8 mouse cellular contexts compared by ENCODE assay signal in the genomic region with DNA sequence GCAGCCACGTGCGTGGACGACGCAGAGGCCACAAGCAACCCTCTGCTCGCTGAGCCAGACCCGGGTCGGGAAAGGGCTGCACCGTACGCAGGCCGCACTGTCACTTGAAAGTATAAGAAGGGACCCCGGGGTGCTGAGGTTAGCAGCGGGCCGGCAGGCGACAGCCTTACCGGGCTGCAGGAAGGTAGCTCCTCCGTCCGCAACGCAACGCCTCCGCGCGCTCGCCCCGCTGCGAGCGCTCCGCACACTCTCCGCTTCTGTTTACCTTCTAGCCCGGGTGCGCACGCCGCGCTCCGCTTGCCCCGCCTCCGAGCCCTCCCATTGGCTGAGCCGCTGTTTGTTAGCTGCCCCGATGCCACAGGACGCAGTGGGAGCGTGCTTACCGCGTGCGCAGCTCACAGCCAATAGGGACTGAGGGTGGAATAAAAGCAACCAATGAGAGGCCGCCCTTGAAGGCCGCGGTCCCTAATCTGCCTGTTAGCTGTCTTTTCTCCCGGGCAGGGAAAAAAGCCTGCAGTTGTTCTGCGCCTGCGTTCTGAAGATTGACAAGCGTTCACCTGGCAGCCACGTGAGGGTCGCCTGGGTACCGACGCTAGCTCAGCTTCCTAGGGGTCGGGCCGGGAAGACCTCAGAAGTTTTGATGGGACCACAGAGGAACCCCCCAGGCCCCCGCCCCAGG. TPM values are rescaled to one million over a fixed set of nuclear protein-coding genes. Genes with fewer than 3 reads are reported as not detected.
DNase-seq lines count a peak whose midpoint lies in the region; ATAC-seq lines count a peak whose summit lies in the region.

No protein-coding gene starts in this region.

- DNase-seq in T-cell, adult 2 months (ENCODE audit: low spot score): peak; percentile 99
- DNase-seq in cerebellum, postnatal 36 days: peak; percentile 98
- peak; percentile 96 to 99 for DNase-seq in frontal cortex, postnatal 36 days (ENCODE audit: low spot score in 2 of 2)
- peak; percentile 96 to 99 for DNase-seq in left cerebral cortex, adult 18-20 months (ENCODE audit: low spot score in 2 of 2)
- peak; percentile 99 for DNase-seq in right cerebral cortex, adult 18-20 months
- peak; percentile 87 for DNase-seq in urinary bladder, postnatal 10 days (ENCODE audit: low spot score)

- H3K4me2 ChIP-seq in hindbrain, embryonic 16.5 days (ENCODE audit: low read length): peak overlapping the region; percentile 94

- peak overlapping the region; percentile 54 for H3K9ac ChIP-seq in hindbrain, embryonic 16.5 days (ENCODE audit: low read depth, low read length)

- WGBS in hindbrain, embryonic 16.5 days: under 1% methylated on average over 54 of the region's 57 CpGs
- 1% methylated on average over 57 of the region's 57 CpGs for WGBS in macrophage (ENCODE audit: missing documents)

- H3K4me3 ChIP-seq in hindbrain, embryonic 16.5 days (ENCODE audit: low read length): peak overlapping the region; percentile 76
- peak overlapping the region; percentile 46 for H3K4me3 ChIP-seq in macrophage (ENCODE audit: inconsistent target)

- no peaks in the 10 kb centered on the region for H3K9me3 ChIP-seq in hindbrain, embryonic 16.5 days (ENCODE audit: control insufficient read depth, low read length)

- peak overlapping the region; percentile 29; the same call in 1 of the 2 replicates for H3K27ac ChIP-seq in hindbrain, embryonic 16.5 days (ENCODE audit: low read depth, low read length)
- no peak overlapping the region for H3K27ac ChIP-seq in macrophage

- H3K27me3 ChIP-seq in hindbrain, embryonic 16.5 days (replicated peaks; ENCODE audit: control insufficient read depth, insufficient read depth, low read length): no peaks in the 10 kb centered on the region

- ATAC-seq in hindbrain, embryonic 16.5 days: peak; percentile 100

- no peaks in the 10 kb centered on the region for H3K36me3 ChIP-seq in hindbrain, embryonic 16.5 days (ENCODE audit: control insufficient read depth, insufficient read depth, low read length)
- no peaks in the 10 kb centered on the region for H3K36me3 ChIP-seq in macrophage (ENCODE audit: inconsistent target)

- H3K4me1 ChIP-seq in hindbrain, embryonic 16.5 days (ENCODE audit: control insufficient read depth, insufficient read depth, low read depth, low read length): peaks cover 7% of the 10 kb centered on the region

- H3K79me2 ChIP-seq in macrophage (ENCODE audit: inconsistent target): no peaks in the 10 kb centered on the region

RNA-seq across cellular contexts. Expression of gene Coq8a, which starts 3.6 kb away (rescaled TPM):
- 4.8 and 5.9 TPM in 2 replicates for polyA plus RNA-seq in hindbrain, embryonic 16.5 days (2015; fragmentation: Nextera tagmentation; extraction: Ambion mirVana)
- total RNA-seq in left cerebral cortex, adult 18-20 months (2021): 10 to 100 TPM; 54.1 to 54.2 TPM
- 10 to 100 TPM in 14 of 26 experiments, 1 to 10 TPM in 12; 2.1 to 72.7 (median 12.4) TPM for total RNA-seq in macrophage (2018; cell fraction: chromatin; rRNA removed)
- total RNA-seq in macrophage (2018; cell fraction: cytosol; rRNA removed): 10 to 100 TPM in 5 of 26 experiments, 1 to 10 TPM in 21; 1.6 to 19.9 (median 4.8) TPM
- 10 to 100 TPM in 10 of 26 experiments, 1 to 10 TPM in 16; 2.1 to 37.8 (median 7.8) TPM for total RNA-seq in macrophage (2018; cell fraction: nucleus; rRNA removed)
- polyA plus RNA-seq in macrophage (2018): 1.3 to 6.0 TPM (median 2.8 TPM) in 3 replicates
